Mouse (Mus musculus): ENCODE measurements around the gene Dhrs3.

Dhrs3 gene

GRCm38 (mm10) chr4:144940796-144941462, 48.3 kb downstream of the Dhrs3 start:
- DNase-seq = no peak

- DNase-seq = no peak
These were observed 49.8 kb downstream of the Dhrs3 start for GRCm38 (mm10) chr4:144942433-144942832.

- DNase-seq = no peak
These were observed 50.6 kb downstream of the Dhrs3 start for GRCm38 (mm10) chr4:144943273-144943672.

DNA sequence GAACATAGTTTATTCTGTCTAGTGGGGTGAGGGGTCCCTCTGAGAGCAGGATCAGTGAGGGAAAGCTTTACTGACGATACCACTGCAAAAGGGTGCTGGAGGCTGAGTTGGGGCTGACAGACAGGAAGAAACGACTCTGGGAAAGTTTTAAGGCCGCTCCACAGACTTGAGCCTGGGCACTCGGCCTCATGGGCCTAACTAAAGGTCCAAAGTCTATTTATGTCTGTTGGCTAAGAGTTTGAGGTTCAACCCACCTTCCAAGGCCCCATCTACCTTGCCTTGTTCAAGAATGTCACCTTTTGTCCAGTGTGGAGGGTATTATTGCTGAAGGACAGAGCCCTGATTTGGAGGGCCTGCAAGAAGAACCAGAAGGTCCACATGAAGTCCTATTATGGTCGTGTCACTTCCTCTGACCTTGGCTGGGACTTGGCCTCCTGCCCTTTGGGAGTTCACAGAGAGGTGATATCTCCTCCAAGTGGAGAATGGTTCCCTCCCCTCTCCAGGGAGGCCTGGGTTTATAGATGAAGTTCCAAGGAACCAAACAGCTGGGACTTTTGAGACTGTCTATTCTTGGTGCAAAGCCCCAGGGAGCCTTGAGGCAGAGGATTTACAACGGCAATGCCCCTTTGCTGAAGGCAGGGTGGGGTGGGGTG, 55.2 kb downstream of the Dhrs3 start:
- DNase-seq = peak; percentile 95

DNA sequence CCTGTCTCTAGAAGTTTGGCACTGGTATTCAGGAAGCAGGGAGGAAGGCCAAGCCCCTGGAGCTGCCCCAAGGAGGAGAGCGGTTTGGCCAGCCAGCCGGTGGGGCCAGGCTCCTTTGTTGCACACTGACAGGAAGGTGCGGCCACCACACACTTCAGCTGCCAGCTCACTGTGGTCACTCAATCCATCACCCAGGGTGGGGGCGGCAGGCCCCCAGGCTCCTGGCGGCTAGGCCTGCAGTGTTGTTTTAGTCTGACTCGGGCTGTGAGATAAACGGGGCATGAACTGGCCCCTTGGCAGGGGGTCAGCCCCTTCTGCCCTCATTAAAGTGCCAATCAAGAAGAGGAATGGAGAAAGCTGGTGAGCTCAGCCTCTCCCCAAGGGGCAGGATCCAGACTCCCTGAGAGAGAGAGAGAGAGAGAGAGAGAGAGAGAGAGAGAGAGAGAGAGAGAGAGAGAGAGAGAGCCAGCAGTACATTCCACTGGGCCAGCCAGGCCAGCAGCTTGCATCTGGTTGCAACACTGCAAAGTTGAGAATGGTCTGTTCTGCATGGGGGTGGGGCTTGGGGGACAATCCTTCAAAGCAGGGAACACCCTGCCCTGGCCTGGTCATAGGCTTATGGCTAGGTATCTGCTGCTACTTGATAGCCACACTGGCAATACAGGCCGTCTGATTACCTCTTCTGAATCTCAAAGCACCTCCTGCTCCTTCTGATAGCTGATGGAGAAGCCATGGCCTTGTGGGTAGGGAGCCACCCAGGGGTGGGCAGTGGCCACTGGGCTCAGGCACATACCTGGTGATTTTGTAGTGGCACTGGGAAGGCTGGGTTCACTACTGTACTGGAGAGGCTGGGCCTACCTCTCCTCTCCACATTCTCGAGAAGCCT, 57.1 kb downstream of the Dhrs3 start:
- peak; percentile 82 for DNase-seq

GRCm38 (mm10) chr4:144950327-144950711, 57.7 kb downstream of the Dhrs3 start:
- no peak for DNase-seq

- no peak for DNase-seq
These were observed 58.3 kb downstream of the Dhrs3 start for GRCm38 (mm10) chr4:144950883-144951282.

DNA sequence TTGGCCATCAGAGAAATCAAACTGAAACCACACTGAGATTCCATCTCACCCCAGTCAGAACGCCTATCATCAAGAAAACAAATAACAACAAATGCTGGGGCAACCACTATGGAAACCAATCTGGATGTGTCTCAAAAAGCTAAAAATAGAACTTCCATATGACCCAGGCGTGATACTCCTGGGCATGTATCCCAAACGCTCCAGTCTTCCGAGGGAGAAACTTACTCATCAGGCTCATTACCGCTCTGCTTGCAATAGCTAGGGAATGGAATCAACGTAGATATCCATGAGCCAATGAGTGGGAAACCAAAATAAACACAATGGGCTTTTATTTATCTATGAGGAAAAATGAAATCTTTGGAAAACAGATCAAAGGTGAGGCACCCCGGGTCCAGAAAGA, 59.2 kb downstream of the Dhrs3 start:
- no peak for DNase-seq

- no peak for DNase-seq
These were observed 60.8 kb downstream of the Dhrs3 start for GRCm38 (mm10) chr4:144953421-144953820.

DNA sequence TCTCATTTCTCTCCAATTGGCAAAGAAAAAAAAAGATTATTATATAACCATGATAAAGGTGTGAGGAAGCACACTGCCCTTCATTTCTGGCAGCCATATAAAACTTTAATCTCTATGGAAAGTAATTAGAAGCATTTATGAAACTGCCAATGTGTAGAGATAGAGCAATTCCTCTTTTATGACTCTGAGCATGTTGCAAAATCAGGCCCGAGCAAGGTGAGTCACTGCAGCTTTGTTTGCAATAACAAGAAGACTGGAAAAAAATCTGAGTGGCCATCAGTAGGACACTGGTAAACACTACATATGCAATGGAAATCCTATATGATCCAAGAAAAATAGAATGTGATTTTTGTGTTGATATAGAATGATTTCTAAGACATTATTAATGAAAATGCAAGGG, 63.2 kb downstream of the Dhrs3 start:
- no peak for DNase-seq

GRCm38 (mm10) chr4:144956293-144956692, 63.7 kb downstream of the Dhrs3 start:
- DNase-seq = no peak

DNA sequence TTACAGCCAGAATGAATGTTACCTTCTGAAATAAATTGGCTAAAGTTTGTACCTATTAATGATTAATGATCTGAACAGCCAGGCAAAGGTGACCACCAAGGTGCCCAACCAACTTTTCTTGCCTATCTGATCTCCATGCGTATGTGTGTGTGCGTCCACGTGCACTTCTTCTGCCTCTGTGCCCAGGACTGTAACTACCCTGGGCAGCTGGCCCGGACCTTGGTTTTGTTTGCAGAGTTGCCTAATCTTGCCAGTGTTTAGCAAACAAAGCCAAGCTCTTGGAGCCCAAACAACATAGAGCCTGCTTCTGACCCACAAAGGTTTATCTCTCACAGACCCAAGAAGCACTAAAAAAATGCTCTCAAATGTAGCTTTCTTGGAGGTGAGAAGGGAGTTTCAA, 64.6 kb downstream of the Dhrs3 start:
- peak; percentile 61 for DNase-seq

DNA sequence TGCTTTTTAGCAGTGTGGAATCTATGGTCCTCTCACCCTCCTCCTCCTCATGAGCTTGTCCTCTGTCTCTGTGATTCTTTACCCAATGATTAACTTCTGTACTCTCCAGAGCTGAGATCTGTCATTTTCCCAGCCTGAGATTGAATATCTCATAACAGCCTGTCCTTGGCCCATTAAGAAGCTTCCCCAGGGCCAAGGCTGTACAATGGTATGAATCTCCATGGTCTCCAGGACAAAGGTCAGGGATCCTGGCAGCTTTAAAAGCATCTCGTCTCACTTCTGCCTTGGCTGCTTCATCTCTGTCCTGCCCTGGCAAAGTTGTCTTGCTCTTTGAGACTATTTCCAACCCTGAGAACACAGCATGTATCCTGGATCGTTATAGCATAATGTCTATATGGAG, 65.1 kb downstream of the Dhrs3 start:
- DNase-seq = no peak

- DNase-seq = peak; percentile 93
These were observed 67.7 kb downstream of the Dhrs3 start for GRCm38 (mm10) chr4:144960188-144960904.

GRCm38 (mm10) chr4:144961232-144961631, 68.6 kb downstream of the Dhrs3 start:
- DNase-seq = no peak

DNA sequence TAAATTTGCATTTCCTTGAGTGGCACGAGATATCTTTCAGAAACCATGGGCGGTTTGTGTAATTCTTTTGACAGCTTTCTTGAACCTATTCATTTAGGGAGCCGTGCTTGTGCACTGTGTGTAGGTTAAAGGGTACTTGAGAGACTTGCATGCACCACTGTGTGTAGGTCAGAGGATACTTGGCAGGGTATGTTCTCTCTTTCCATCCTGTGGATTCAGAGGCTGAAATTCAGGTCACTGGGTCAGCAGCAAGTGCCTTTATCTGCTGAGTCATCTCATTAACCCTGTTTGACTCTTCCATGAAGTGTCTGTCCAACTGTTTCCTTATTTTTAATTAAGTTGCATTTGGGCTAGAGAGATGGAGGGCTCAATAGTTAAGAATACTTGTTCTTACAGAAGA, 69.1 kb downstream of the Dhrs3 start:
- no peak for DNase-seq

- no peak for DNase-seq
These were observed 72.6 kb downstream of the Dhrs3 start for GRCm38 (mm10) chr4:144965255-144965654.

DNA sequence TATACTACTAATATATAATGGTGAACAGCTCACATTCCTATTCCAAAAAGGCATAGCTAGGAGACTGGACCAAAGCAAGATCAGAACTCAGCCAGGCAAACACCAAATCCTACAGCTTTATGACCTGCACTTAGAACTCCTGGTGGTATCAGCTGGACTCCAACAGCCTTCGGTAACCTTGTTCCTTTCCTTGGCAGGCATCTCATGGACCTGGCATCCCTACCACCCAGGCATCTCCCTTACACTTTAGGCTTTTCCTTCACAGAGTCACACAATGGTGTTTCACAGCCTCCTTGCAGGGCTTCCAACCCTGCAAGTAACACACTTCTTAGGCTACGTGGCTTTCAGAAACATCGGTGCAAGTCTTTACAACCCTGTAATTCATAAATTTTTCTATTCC, 75.7 kb downstream of the Dhrs3 start:
- no peak for DNase-seq

DNA sequence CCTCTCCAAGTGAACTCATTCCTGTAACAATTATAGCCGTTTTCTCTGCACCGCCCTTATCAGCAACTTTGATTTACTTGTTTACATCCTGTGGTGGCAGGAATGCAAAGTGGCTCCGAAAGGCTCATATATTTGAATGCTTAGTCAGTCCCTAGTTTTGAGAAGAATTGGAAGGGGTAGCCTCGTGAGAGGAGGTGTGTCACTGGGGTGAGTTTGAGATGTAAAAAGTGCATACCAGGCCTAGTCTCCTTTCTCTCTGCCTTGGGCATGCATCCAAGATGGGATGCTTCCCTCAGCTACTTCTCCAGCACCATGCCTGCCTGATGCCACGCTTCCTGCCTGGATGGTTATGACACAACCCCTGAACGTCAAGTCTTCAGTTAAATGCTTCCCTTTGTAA, 76.4 kb downstream of the Dhrs3 start:
- peak; percentile 47 for DNase-seq

DNA sequence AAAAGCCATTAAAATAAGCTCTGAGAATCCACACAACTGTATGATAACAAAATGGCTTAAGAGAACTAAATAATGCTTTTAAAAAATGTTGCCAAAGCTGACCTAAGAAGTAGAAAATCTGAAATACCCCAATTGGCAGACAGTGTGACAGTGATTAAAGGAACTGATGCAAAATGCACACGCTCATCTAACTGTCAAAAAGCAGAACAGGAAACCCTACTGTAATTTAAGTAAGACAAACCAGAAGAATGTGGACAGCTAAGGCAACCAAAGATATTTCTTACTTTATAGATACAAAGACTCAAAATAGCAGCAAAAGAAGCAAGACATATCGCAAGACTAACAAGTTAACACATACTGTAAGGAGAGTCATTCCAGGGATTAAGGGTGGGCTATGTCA, 78.4 kb downstream of the Dhrs3 start:
- DNase-seq = no peak

DNA sequence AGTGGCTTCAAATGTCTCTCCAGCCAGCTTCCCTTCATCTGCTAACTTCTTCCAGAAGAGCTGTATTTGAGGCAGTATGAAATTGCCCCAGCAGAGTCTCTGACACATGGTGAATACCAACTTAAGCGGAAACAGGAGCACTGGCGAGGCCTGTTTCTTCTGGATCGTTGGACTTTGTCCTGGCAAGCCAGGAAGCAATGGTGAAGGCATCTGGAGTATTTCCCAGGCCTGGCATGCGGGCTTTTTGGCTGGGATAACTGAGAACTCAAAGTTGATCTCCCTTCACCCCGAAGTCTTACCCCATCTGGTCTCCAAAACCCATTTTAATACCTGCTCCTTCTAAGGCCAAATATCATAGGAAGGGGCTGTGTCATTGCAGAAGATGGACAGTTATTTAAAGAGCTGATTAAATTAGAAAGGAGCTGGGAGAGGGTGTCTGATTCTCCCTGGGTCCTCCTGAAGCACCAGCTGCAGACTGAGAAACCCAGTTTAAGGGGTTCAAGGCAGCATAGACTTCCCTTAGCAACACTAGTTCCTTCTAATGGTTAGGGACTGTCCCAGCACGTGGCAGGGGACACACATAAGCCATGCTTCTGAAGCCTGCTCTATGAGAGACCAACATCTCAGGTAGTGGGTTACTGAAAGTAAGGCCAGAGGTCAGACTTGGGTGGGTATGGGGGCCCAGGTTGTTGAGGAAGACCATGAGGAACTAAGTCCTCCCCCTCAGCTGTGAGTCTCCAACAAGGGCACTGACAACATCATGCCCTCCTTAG, 80.5 kb downstream of the Dhrs3 start:
- DNase-seq = peak; percentile 66

DNA sequence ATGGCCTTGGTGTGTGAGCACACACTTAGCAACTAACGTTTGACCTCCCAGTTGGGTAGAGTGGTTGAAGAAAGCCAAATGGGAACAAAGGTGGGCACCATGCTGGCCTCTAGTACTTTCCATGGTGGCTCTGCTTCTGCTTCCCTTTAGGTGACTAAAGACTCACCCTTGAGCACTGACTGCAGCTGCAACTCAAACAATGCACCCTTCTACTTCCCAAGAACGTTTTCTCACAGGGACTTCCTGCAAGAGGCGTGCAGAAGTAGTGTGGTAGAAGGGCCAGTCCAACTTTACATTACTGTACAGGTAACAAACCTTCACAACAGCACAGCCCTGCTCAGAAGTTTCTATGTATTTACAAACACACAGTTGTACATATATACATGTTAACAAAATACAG, 81.8 kb downstream of the Dhrs3 start:
- DNase-seq = no peak

Data from kidney, postnatal 10 days (tissue).